Mouse (Mus musculus): ENCODE data around the gene Ces1f.

DNA sequence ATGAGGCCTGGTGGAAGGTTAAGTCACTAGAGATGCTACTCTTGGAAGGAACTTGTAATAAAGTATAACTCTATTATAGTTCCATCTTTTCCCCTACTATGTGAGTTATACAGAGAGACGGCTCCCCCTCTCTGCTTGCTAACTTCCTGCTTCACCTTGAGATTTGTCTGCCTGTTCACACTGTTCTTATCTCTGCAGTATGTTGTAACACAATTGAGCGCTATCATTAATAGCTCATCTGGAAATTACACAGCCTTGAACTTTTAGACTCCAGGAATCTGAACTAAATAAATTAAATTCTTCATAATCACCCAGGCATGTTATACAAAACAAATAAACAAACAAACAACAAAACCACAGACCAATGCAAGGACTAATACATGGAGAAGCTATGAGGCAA lies 33.5 kb downstream of the Ces1f start:
- TF ChIP-seq CTCF (IDR thresholded peaks at IDR 0.05; ENCODE audit: low read depth) = no peak
- no peak for TF ChIP-seq EP300 (IDR thresholded peaks at IDR 0.05; ENCODE audit: low read depth)

Data from liver, postnatal 0 days (tissue).